Mouse (Mus musculus) forebrain, embryonic 13.5 days (tissue): ENCODE results near the gene Fam177a. TPM values are rescaled to one million over a fixed set of nuclear protein-coding genes. Genes with fewer than 3 reads are reported as not detected.
"Not testable (repeated sequence)": the region's sequence is repeated elsewhere in the genome, so short reads cannot be mapped to it uniquely, and the experiment has no call there.

Source experiments
- ATAC-seq: fragments of 200-750 bp; cut with Nextera tagmentation; 2 replicates; pipeline ENCODE4 v1.8.0; 2017
- H3K27ac ChIP-seq: fragments of 300-500 bp; sonication (generic); 2 replicates; pipeline ENCODE4 v1.5.1; 2015; ENCODE audit warnings: inconsistent platforms, mild to moderate bottlenecking, moderate library complexity
- H3K27me3 ChIP-seq: fragments of 300-500 bp; sonication (generic); 2 replicates; pipeline ENCODE4 v1.6.1; 2015; ENCODE audit warnings: mild to moderate bottlenecking, inconsistent platforms
- H3K36me3 ChIP-seq: fragments of 300-500 bp; sonication (generic); 2 replicates; pipeline ENCODE4 v1.6.1; 2015; ENCODE audit warnings: mild to moderate bottlenecking, inconsistent platforms; ENCODE audit not compliant: poor library complexity, severe bottlenecking
- H3K4me1 ChIP-seq: fragments of 300-500 bp; sonication (generic); 2 replicates; pipeline ENCODE4 v1.6.1; 2015; ENCODE audit warnings: inconsistent platforms
- H3K4me2 ChIP-seq: fragments of 300-500 bp; sonication (generic); 2 replicates; pipeline ENCODE4 v1.6.1; 2015; ENCODE audit warnings: inconsistent platforms, mild to moderate bottlenecking, moderate library complexity
- H3K4me3 ChIP-seq: fragments of 300-500 bp; sonication (generic); 2 replicates; pipeline ENCODE4 v1.5.1; 2015; ENCODE audit warnings: mild to moderate bottlenecking, inconsistent platforms
- H3K9ac ChIP-seq: fragments of 300-500 bp; sonication (generic); 2 replicates; pipeline ENCODE4 v1.6.1; 2015; ENCODE audit warnings: mild to moderate bottlenecking, inconsistent platforms
- H3K9me3 ChIP-seq: fragments of 300-500 bp; sonication (generic); replicated peaks from 2 replicates; pipeline ENCODE4 v1.6.1; 2016; ENCODE audit warnings: inconsistent platforms
- WGBS: fragments of 180-500 bp; shearing (Covaris S2); methylation state at CpG from one replicate; pipeline ENCODE4 v1.1.7; 2015; 5-methylcytosine and 5-hydroxymethylcytosine counted together
- polyA plus RNA-seq: library from polyadenylated mRNA; unstranded; fragments of >200 nt; fragmentation: Nextera tagmentation; extraction: Ambion mirVana; gene quantifications from 2 replicates; pipeline ENCODE4 v1.2.1, GENCODE M21; 2015

The Fam177a gene
- polyA plus RNA-seq, 1 experiment from 2014 or later: 26.1 TPM

DNA sequence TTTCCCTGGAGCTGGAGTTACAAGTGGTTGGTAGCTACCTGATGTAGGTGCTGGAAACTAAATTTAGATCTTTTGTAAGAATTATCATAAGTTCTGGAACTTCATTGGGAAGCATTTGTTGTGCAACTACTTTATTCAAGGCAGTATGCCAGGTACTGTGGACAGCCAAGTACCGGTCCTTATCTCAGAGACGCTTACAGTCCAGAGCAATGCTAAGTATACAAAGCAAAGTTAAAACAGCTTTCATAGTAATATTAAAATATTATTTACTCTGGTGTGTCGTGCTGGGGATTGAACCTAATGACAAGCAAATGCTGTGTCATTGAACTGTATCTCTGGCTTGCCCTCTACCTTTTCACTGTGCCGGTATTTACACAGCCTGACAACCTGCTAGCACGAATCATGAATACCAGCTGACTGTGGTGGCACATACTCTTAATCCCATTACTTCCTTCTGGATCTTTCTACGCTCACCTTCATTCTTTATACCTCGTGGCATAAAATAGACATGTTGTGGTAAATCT, 42.8 kb downstream of the Fam177a start:
- not testable (repeated sequence) for H3K9me3 ChIP-seq, H3K4me1 ChIP-seq, ATAC-seq, H3K36me3 ChIP-seq, H3K4me2 ChIP-seq, H3K9ac ChIP-seq, H3K27ac ChIP-seq, H3K27me3 ChIP-seq, H3K4me3 ChIP-seq
- no CpG with 5 or more reads among the region's 7 CpGs for WGBS

DNA sequence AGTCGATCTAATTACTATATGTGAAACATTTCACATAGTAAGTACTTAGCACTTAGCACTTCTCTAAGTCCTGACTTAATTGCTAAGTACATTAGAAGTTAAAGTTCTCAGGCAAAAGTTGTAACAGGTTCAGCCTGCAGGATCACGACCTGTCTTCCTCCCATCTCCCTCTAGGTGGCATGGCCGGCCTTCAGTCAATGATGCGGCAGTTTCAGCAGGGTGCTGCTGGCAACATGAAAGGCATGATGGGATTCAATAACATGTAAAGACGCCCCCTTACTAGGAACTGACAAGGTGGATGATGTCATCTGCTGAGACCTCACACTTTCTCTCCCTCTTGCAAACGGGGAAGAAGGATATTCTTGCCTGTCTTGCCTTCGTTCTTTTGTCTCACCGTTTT, 63.4 kb downstream of the Fam177a start:
- not testable (repeated sequence) for H3K4me3 ChIP-seq, H3K27ac ChIP-seq, H3K4me2 ChIP-seq, ATAC-seq, H3K9me3 ChIP-seq, H3K36me3 ChIP-seq, H3K9ac ChIP-seq, H3K4me1 ChIP-seq, H3K27me3 ChIP-seq
- WGBS: no CpG with 5 or more reads among the region's 8 CpGs

DNA sequence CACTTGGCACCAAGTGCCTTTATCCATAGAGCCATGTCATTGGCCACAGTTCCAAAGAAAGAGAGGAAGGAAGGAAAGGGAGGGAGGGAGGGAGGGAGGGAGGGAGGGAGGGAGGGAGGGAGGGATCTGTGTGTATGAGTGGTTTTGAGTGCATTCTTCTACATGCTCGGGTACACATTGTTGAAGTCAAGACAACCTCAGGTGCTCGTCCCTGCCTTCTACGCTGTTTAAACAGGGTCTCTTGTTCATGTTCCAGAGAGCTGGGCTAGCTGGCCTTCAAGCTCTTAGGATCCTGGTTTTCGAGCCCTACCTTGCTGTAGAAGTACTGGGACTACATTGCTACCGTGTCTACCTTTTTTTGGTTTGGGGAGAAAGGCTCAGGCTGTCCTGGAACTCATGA, 64.9 kb downstream of the Fam177a start:
- H3K4me1 ChIP-seq, H3K27ac ChIP-seq, H3K9me3 ChIP-seq, H3K27me3 ChIP-seq, H3K4me2 ChIP-seq, ATAC-seq, H3K4me3 ChIP-seq, H3K9ac ChIP-seq, H3K36me3 ChIP-seq: not testable (repeated sequence)
- no CpG with 5 or more reads among the region's 5 CpGs for WGBS

Other genes starting within 250 kb of the Fam177a start
- gene Gm20403, start 137.9 kb upstream of the Fam177a start, polyA plus RNA-seq: not detected in 2 replicates
- gene Baz1a, start 110.1 kb upstream of the Fam177a start, polyA plus RNA-seq: 27.0 and 29.9 TPM in 2 replicates
- 42.5 TPM in 2 replicates for gene 2700097O09Rik, start 44.4 kb upstream of the Fam177a start, polyA plus RNA-seq
- gene Srp54a, start 44.2 kb upstream of the Fam177a start, polyA plus RNA-seq: 167 and 195 TPM in 2 replicates
- gene Srp54b, start 30.6 kb downstream of the Fam177a start, polyA plus RNA-seq: 63.0 and 65.2 TPM in 2 replicates
- gene 1700047I17Rik2, start 75.1 kb downstream of the Fam177a start, polyA plus RNA-seq: 1.3 TPM in 1 of 2 replicates, not detected in the other
- gene Srp54c, start 105.7 kb downstream of the Fam177a start, polyA plus RNA-seq: 72.0 and 81.4 TPM in 2 replicates
- 8.9 and 12.3 TPM in 2 replicates for gene 1110008L16Rik, start 175.1 kb downstream of the Fam177a start, polyA plus RNA-seq
- 27.1 and 28.1 TPM in 2 replicates for gene Ppp2r3c, start 178.5 kb downstream of the Fam177a start, polyA plus RNA-seq